Mouse (Mus musculus) kidney, adult 8-10 months (tissue): ENCODE measurements around the gene Cgrrf1.
"Not testable (repeated sequence)": the region's sequence is repeated elsewhere in the genome, so short reads cannot be mapped to it uniquely, and the experiment has no call there.

Experiments
- DNase-seq, 2 experiments: peaks; one replicate each; pipeline ENCODE4 v3.0.0; 2022

The Cgrrf1 gene

DNA sequence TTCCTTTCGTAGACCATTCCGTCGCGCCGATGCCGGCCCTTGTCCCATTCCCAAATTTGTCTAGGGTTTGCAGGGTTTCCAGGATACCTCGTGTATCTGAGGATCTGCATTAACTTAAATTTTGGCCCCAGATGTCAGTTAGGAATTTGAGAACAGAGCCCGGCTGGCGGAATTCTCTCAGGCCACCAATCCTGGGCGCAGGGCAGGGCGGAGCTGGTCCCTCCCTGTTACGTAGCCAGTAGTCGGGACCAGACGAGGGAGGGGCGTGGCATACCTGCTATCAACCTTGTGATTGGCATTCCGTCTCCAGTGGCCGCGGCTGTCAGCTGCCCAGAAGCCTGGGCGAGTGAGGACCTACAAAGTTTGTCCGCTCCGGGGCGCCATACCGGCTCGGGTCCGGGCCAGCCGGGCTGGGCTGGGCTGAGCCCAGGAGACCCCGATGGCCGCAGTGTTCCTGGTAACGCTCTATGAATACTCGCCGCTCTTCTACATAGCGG is at the start of gene Cgrrf1:
Gene Cgrrf1, plus strand, starts transcription at position 289 of the 497 bp plus-strand sequence.
- peak; percentile 98 for DNase-seq

DNA sequence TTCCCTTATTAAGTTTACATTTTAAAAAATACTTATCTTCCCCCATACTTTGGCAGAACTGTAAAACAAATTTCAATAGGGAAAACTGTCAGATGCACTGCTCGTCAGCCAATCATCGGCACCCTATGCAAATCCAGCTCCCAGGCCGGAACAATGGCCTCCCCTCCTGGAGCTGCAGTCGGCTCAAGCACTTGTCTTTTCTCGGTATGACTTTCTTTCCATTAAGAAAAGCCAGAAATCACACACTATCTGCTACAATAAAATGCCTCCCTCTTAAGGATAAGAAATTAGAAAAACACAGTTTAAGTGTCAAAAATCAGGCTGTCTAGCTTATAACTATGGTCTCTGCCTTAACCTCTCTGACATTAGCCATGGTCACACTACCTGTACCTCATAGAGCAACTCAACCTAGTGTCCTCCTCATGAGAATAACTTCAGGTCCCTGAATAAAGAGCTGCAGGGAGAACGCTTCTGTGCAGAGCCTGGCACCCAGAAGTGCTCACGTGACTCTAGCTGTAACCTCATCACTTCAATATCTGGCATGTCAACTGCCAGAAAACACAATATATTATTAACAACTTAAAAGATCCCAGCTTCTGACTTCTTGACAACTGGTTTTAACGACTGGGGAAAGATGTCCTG is 49.6 kb upstream of the Cgrrf1 start:
- no peak for DNase-seq

DNA sequence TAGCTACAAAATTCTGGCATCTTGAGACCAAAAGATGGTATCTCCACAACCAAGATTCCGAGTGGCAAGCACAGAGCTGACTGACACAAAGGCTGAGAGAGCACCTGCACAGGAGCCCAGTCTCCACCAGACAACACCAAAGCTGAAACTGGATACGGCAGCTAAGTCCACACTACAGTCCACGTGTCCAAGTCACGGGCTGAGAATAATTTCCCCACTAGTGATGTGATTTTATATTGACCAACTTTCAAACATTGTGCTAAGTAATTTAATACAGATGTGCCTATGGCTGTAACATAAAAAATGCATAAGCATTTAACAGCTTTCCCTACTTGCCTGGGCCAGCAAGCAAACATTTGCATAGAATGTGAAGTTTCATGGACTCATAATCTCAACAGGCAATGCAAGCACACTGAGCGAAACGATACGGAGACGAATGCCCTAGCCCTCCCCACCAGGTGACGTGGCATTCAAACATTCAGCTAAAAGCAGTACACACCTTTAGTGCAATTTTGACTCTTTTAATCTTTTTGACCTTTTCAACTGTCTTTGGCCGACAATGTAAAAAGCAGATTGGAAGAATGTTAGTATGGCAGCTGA is 48.5 kb upstream of the Cgrrf1 start:
- DNase-seq = no peak

DNA sequence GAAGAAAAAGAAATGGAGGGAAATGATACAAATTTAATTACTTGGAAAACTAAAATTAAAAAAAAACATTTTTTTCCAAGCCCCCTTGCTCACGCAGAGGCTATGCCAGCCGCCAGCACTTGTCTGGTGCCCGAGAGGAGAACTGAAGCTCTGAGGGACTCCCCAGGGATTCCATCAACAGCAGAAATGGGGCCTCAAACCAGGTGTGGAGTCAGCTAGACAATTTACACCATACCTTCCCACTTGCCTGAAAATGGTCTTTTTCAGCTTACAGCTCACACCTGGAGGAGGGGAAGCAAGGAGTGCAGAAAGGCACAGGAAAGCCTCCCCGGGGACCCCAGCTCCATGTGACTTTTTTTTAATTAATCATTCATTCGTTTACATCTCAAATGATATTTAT is 46.7 kb upstream of the Cgrrf1 start:
- no peak for DNase-seq

DNA sequence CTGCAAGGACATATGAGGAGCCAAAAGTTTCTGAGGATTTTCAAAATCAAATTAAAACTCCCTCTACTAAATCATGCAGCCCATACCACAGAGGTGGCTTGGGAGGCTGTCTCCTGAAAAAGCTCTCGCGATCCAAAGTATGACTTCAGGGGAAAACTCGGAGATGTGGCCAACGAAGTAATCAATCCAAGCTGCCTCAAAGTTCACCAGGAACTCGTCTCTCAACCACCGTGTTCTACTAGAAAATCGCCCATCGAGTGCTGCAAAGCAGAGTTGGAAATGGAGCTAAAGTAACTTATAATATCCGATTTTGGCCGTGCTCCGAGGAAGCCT is 44.5 kb upstream of the Cgrrf1 start:
- peak in 1 of 2 experiments; percentile 9 for DNase-seq

DNA sequence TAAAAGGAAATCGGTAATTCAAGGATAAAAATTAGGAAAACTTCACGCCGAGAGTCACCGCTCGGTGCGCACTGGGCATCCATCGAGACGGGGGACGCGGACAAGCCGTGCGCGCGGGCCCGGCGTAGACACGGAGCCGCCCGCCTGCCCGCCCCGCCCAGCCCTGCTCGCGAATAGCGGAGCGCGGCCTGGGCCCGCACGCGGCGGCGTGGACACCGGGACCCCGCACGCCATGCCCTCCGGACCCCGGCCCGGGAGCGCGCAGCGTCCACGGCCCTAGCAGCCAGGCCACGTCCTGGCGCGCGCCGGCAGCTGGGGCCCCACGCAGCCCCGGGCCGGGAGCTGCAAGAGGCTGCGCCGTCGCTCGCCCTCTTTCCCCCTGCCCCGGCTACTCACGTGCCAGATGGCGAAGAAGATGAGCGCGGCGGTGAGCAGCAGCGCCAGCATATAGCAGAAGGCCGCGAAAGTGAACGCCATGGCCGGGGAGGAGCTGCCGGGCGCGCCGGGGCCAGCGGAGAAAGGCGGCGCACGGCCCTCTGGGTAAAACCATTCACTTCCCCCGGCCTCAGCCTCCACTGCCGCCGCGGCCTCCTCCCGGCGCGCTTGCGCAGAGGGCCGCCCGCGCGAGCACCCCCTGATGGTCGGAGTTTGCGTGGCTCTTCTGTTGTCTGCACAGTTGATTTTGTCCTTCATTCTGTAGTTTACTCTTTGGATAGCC is 44.0 kb upstream of the Cgrrf1 start, which contains the start of gene Cnih1:
Gene Cnih1, minus strand, starts transcription at position 625 of the 718 bp plus-strand sequence.
- peak; percentile 88 to 91 for DNase-seq

DNA sequence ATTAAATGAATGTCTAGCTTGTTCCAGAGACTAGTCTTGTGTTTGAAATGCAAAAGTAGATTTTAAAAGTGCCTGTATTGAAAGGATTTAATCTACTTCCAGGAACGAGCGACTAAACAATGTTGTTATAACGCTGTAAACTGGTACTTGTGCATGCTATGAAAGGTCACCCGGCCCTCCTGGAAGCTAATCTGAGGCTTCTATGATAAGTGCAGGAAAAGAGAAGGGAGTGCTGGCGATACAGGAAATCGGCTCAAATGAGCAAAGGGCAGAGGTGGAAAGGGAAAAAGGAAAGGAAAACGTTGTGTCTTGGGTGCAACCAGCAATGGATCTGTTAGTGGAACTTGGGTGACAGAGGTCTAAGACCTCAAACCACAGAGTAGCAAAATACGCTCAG is 43.4 kb upstream of the Cgrrf1 start:
- no peak for DNase-seq

DNA sequence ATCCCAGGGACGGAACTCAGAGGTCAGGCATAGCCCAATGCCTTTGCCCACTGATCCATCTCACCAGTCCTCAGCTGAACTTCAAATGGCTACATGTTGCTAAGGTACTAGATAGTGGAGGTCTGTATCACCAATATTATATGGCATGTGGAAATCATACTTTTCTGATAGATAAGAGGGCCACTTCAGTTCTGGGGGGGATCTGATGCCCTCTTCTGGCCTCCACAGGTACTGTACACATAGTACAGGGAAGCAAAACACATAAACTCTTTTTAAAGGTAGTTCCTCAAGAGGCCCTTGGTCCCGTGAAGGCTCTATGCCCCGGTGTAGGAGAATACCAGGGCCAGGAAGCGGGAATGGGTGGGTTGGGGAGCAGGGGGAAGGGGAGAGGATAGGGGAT is 41.6 kb upstream of the Cgrrf1 start:
- DNase-seq = peak in 1 of 2 experiments; percentile 21

DNA sequence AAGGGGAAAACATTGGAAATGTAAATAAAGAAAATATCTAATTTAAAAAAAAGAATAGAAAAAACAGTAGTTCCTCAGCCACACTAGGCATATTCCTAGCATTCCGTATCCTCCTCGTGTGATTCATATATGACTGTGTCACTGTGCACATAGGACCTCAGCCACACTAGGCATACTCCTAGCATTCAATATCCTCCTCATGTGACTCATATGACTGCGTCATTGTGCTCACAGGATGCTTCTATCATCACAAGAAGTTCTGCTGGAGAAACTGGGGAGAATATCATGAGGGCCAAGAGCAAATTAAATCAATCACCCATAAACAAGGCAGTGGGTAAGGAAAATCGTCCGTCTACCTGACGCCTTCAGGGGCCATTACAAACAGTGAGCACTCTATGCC is 41.2 kb upstream of the Cgrrf1 start:
- DNase-seq = no peak

DNA sequence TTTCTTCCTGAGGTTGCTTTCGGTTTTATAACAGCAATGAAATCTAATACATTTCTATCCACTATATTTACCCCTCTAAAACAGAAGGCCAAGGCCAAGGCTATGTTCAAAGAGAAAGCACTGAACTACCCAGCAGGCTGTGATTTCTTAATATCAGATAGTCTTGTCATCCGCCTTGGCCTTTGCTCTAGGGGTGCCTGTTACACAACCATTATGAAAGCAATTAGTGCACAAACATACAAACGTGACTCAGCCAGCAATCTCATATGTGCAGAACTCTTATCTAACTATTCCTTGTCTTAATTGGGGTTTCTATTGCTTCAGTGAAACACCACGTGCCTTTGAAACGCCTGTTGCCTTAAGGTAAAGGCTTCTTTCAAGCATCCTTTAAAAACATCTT is 37.8 kb upstream of the Cgrrf1 start:
- no peak for DNase-seq

DNA sequence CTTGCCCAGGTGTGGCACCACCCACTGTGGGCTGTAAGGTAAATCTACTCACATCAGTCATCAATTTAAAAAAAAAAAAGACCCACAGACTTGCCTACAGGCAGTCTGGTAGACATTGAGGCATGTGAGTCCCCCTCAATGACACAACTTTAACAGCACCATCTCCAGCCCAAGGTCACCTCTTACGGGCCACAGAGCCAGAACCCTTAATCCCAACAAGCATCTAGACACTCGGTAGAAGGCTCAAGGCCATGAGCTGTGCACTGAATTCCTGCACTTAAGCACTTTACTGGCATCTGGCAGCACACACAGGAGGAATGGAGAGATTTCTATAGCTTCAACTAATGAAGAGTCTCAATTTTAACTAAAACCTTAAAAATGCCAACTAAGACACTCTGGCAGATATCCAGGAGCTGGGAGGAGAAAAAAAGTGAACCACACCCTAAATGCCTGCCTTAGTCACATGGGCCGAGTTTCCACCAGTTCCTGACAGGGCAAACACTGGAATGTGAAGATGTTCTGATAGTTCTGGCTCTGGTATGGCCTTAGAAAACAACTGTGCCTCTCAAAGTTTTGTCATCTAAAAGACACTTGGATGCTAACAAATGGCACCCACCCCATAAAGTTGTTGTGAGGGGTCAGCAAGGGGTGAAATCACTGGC is 31.1 kb upstream of the Cgrrf1 start:
- DNase-seq = peak in 1 of 2 experiments; percentile 21

DNA sequence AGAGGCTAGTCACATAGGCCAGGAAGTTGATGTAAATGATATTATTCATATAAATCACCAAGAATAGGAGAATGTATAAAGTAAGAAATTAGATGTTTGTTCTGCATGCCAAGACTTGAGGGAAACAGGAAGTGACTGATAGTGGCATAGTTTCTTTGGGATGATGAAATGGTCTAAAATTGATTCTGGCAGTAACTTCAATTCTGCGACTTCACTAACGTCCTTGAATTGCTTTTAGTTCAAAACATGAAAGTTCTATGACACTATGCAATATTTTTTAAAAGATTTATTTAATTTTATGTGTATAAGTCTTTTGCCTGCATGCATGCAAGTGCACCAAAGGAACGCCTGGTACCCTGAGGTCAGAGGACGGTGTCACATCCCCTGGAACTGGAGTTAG is 28.7 kb upstream of the Cgrrf1 start:
- DNase-seq = no peak

DNA sequence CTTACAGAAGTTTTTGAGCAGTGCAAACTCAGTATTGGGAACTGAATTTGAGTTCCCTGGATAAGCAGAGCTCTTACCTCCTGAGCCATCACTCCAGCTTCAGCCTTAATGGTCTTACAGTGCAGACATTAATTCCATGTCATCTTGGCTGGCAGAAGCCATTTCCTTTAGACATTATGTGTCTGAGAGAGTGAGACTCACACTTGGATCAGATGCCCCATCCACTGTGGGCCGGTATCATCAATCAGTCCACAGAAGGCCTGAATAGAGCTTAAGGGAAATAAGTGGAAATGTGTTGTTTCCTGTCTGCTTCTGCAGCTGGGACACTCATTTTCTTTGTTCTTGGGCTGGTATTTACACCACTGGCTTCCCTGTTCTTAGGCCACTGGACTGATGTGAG is 28.1 kb upstream of the Cgrrf1 start:
- DNase-seq = no peak

DNA sequence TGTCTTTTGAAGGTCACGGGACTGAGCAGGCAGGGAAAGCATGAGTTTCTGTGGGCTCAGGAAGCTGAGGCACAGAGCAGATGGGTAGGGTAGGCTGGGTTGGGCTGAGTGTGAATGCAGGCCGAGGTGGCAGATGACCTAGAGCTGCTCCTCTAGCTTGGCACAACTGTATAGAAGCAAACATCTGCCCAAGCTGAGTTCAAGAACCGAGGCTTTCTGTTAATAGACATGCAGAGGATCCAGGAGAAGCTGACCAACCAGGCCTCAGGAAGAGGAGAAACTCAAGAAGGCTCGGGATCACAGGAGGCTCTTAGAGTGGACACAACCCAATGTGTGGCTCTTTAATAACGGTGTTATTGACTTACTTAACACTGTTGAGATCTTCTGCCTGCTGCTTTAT is 25.7 kb upstream of the Cgrrf1 start:
- DNase-seq = no peak

DNA sequence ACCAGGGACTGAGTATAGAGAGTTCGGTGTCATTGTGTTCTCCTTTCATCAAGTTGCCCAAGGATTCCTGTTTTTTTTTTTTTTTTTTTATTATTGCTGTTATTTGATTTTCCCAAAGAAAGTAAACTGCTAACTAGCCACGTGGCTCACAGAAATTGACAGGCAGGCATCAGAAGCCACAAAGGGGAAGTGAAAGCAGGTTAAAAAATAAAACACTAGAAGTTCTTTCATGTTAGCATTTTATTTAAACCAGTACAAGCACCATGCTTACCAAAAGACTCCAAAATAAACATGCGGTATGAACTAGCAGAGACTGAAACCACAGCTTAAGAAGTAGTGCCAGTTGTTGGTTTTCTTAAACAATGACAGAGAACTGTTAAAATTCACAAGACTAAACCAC is 24.0 kb upstream of the Cgrrf1 start:
- DNase-seq = no peak

DNA sequence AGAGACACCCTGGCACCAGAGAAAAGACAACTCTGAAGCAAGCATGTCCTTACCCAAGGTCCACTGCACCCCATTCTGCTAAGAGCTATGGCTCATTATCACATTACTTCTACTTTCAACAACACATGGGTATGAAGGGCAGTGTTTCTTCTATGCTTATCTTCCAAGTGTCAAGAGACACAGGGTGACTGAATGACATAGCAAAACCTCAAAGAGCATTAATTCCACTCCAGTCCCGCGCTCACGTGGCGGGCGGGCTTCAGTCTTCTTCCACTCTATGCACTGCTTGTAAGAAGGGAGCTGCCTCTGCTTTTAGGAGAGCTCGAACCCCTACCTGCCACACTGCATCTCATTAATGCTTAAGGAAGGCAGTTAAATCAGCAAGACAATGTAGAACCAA is 16.3 kb upstream of the Cgrrf1 start:
- no peak for DNase-seq

DNA sequence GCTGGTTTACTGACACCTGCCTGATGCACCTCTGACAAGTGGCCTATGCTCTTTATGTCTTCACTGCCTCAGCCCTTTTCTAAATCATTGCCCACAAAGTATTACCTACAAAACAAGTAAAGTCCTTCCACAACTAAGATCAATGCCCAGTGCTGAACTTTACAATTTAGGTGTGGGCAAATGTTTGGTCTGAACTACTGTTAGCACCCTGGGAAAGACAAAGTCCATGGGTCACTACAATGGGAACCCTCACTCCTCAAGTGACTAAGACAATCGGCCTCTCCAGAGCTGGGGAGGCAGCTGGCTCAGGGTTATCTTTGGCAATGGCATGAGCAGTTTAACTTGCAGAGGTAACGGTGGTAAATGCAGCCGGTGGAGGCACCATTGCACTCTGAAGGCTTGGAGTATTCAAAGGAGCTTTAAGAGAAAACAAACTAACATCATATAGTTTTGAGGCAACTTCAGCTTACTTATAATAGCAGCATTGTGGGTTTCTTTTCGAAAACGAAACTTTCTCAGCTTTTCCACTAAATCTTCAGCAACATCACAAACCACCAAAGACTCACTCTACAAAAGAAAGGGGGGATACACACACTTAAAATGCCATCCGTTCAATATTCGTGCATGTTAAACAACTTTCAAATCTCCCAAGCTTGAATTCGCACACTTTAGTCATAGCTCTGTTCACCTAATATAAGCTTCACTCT is 14.9 kb upstream of the Cgrrf1 start:
- DNase-seq = no peak

DNA sequence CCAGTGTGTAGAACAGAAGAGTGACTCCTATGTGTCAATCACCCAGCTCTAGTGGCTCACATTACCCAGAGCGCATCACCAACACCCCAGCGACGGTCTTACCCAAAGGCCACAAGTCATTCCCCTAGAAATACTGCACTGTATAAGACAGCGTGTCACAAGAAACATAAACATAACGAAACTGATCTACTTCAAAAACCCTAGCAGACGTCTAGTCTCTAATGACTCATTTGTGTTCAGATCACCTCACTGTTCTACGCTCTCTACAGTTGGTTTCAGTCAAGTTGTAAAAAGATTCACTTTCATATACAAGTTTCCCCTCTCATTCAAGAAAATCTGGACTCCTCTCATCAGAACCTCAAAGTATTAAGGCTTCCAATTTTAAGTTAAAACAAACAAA is 13.2 kb upstream of the Cgrrf1 start:
- no peak for DNase-seq

DNA sequence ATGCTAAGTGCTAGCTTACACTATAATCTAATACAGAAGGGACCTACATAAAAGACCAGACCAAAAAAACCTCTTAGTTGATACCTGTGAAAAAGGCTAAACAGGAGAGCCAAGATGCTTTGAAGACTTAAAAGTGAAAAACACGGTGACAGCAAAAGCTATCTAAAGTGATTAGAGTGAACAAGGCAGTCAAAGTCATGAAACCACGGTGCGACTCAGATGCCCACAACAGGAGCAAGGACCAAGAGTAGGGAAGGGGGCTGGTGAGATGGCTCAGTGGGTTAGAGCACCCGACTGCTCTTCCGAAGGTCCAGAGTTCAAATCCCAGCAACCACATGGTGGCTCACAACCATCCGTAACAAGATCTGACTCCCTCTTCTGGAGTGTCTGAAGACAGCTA is 12.0 kb upstream of the Cgrrf1 start:
- not testable (repeated sequence) for DNase-seq

DNA sequence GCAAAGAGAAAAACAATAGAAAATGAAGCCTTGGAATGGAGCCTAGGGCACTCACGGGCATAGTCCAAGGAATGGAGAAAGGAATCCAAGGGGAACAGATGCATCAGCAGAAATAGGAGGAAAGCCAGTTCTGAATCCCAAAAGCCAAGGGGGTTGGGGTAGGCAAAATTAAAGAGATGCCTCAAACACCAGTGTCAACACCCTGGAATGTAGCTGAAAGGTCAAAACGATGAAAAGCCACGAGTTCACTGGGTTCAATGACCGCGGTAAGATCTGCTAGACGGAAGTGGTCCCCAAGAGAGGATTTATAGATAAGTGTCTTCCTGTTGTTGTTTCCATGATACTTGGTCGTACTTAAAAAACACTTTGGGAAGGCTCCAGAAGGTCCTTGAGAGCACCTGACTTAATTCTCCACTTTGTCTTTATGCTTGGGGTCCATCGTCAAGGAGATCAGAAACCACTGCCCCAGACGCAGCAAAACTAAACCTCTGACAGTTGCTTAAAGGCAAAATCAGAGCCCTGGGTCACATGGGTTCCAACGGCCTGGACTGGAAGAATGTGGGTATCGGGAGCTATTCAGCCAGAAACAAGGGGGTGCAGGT is 10.6 kb upstream of the Cgrrf1 start:
- DNase-seq = peak; percentile 67 to 72

DNA sequence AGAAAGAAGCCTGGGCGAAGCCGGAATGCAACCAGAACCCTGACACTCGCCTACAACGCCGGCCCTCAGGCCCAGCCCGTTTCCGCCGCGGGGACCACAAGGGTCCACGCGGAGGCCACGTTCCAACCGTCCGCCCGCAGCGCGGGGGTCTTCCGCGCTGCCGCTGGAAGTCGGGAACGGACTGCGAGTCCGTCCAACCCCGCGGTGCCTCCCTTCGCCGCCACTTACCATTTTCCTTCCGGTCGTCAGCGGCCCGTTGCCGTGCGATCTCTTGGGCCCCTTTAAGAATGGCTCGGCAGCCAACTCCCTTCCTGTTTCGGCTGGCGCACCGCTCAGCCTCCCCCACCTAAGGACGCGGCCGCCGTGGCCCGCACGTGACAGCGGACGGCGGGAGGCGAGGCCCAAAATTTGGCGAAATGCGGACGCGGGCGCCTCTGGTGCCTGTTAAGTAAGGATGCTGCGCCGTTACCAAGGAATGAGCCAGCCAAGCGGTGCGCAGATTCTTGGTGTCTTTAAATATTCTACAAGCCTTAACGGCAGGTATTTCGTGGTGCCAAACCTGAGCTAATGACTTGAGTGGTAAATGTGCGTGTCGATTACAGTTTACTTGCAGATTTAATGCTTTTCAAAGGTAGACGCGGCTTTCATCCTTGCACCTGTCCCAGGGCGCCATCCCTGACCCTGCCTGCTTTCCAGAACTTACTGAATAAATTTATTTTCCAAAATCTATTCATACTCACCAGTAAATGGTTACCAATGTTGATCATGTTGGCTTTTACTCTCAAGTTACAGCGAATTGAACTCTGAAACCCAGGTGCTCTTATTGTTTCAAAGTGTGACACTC is 9.8 kb upstream of the Cgrrf1 start, which contains the start of gene Gmfb:
Gene Gmfb, minus strand, starts transcription at position 370 of the 844 bp plus-strand sequence.
- DNase-seq = peak; percentile 95 to 97
